Mouse (Mus musculus): ENCODE measurements around the gene Gsdma2. TPM values are rescaled to one million over a fixed set of nuclear protein-coding genes. Genes with fewer than 3 reads are reported as not detected.
A peak's percentile ranks its signal among the peaks of the same experiment; 100 is the strongest.

The Gsdma2 gene
- total RNA-seq, 1 experiment, result not detected

DNA sequence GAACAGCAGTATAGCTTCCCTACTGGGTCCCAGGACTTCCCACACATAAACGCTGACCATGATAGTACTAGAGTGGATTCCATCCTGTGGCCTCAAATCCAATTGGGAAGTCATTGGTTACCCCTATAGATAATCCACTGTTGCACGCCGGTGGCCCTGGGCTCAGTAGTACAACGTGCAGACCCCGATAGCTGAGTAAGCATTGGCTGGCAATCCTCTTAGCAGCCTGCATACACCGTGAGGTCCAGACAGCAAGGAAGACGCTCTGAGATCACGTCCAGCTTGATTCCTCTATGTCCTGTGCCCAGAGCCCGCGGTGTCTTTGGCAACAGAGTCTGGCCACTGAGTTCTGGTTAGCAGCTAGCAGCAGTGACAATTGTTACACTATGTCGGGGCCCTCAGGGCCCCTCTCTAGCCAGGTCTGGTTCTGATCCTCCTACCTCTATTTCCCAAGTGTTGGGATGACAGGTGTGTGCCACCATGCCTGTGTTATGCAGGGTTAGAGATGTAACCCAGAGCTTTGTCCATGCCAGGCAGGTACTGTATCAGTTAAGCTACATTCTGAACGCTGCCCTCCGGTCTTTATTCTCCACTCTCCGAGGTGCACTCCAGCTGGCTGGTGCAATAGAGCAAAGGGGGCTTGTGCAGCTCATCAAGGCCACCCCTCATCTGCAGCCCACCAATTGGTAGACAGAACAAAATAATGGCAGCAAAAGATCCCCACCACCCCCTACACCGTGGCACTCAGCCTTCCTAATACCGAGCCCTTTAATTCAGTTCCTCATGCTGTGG, 52.5 kb downstream of the Gsdma2 start:
- H3K36me3 ChIP-seq (ENCODE audit: control insufficient read depth, insufficient read depth, low read length, poor library complexity, severe bottlenecking), result peaks cover 18% of the 10 kb centered on the region
- DNase-seq (ENCODE audit: low read depth, low spot score), result no peak
- H3K9ac ChIP-seq (ENCODE audit: insufficient read depth, low read depth, low read length, poor library complexity, severe bottlenecking), result no peak overlapping the region
- H3K27ac ChIP-seq (ENCODE audit: insufficient read depth, low read depth, low read length, poor library complexity, severe bottlenecking), result no peak overlapping the region
- no peaks in the 10 kb centered on the region for H3K9me3 ChIP-seq (ENCODE audit: control insufficient read depth, insufficient read depth, low read depth, low read length)
- H3K4me1 ChIP-seq (ENCODE audit: control insufficient read depth in 2 of 2, insufficient read depth in 2 of 2, low read length in 2 of 2, poor library complexity in 1 of 2), result peaks cover 2 to 8% of the 10 kb centered on the region in 2 experiments; a peak in 1 of 4 replicates
- TF ChIP-seq HCFC1 (IDR thresholded peaks at IDR 0.05; ENCODE audit: borderline replicate concordance, insufficient read depth, low read length), result no peak
- TF ChIP-seq CHD2 (IDR thresholded peaks at IDR 0.05; ENCODE audit: low read depth, low read length), result no peak
- no peak for TF ChIP-seq MAFK (IDR thresholded peaks at IDR 0.05; ENCODE audit: insufficient read depth, low read depth, low read length)
- no peak for TF ChIP-seq ZNF384 (IDR thresholded peaks at IDR 0.05; ENCODE audit: low read depth, low read length)
- TF ChIP-seq ZC3H11A (IDR thresholded peaks at IDR 0.05; ENCODE audit: borderline replicate concordance, low read depth, low read length), result no peak
- H3K4me3 ChIP-seq (ENCODE audit: insufficient read depth in 1 of 2, low read depth in 1 of 2, low read length in 2 of 2, poor library complexity in 1 of 2, severe bottlenecking in 1 of 2), result no peak overlapping the region
- in situ Hi-C loops (cut with MboI; ENCODE audit: low sequenced_read_pairs in 2 of 2, unreplicated experiment in 2 of 2), result no loop called here

DNA sequence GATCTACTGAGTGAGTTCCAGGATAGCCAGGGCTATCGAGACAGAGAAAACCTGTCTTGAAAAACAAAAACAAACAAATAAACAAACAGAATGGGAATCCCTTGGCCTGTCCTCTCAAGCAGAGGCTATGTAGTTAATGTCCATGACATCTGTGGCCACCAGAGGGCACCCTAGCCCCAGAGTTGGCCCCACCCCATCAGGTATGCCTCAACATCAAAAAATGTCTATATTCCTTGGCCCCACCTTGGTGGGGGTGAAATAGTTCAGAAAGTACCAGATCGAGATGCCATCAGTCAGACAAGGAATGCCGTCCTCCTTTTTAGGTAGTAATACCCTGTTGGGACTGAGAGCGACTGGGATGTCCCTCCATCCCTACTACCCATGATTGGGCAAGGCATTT, 53.4 kb downstream of the Gsdma2 start:
- no peak for TF ChIP-seq CHD2 (IDR thresholded peaks at IDR 0.05; ENCODE audit: low read depth, low read length)
- TF ChIP-seq ZC3H11A (IDR thresholded peaks at IDR 0.05; ENCODE audit: borderline replicate concordance, low read depth, low read length), result peak; percentile 44; the same call in 1 of the 2 replicates
- no peak for TF ChIP-seq HCFC1 (IDR thresholded peaks at IDR 0.05; ENCODE audit: borderline replicate concordance, insufficient read depth, low read length)
- peaks cover 14% of the 10 kb centered on the region for H3K36me3 ChIP-seq (ENCODE audit: control insufficient read depth, insufficient read depth, low read length, poor library complexity, severe bottlenecking)
- in situ Hi-C loops (cut with MboI; ENCODE audit: low sequenced_read_pairs in 2 of 2, unreplicated experiment in 2 of 2), result no loop called here
- H3K4me3 ChIP-seq (ENCODE audit: insufficient read depth in 1 of 2, low read depth in 1 of 2, low read length in 2 of 2, poor library complexity in 1 of 2, severe bottlenecking in 1 of 2), result no peak overlapping the region
- H3K4me1 ChIP-seq (ENCODE audit: control insufficient read depth in 2 of 2, insufficient read depth in 2 of 2, low read length in 2 of 2, poor library complexity in 1 of 2), result peaks cover 2 to 8% of the 10 kb centered on the region in 2 experiments; a peak in 1 of 4 replicates
- H3K9me3 ChIP-seq (ENCODE audit: control insufficient read depth, insufficient read depth, low read depth, low read length), result no peaks in the 10 kb centered on the region
- H3K27ac ChIP-seq (ENCODE audit: insufficient read depth, low read depth, low read length, poor library complexity, severe bottlenecking), result no peak overlapping the region
- no peak overlapping the region for H3K9ac ChIP-seq (ENCODE audit: insufficient read depth, low read depth, low read length, poor library complexity, severe bottlenecking)
- peak; percentile 54 for DNase-seq (ENCODE audit: low read depth, low spot score)

DNA sequence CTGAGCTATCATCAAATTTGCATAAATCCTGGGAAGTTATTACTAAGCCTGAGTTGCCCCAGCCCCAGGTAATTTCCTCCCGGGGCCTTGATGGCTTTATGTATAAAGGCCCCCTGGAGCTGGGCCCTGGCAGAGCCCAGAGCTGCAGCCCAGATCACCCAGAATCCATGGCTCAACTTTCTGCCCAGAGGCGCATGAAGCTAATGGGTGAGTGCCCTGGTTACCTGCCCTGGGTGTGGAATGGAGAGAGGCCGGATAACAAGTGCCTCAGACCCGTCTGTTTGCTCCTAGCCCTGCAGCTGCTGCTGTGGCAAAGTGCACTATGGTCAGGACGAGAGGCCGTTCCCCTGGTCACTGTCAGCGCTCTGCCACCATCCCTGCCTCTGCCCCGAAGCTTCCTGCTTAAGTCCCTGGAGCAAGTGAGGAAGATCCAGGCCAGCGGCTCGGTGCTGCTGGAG, 54.7 kb downstream of the Gsdma2 start, which contains the start of gene Csf3:
Csf3 (plus strand) TSS at position 51 of the 458 bp plus-strand sequence.
- H3K27ac ChIP-seq (ENCODE audit: insufficient read depth, low read depth, low read length, poor library complexity, severe bottlenecking), result no peak within 1 kb of the TSS
- in situ Hi-C loops (cut with MboI; ENCODE audit: low sequenced_read_pairs in 2 of 2, unreplicated experiment in 2 of 2), result no loop called here
- no peak for DNase-seq (ENCODE audit: low read depth, low spot score)
- H3K9ac ChIP-seq (ENCODE audit: insufficient read depth, low read depth, low read length, poor library complexity, severe bottlenecking), result no peak within 1 kb of the TSS
- peaks cover 0 to 6% of the 10 kb centered on the region in 2 experiments; a peak in 1 of 4 replicates for H3K4me1 ChIP-seq (ENCODE audit: control insufficient read depth in 2 of 2, insufficient read depth in 2 of 2, low read length in 2 of 2, poor library complexity in 1 of 2)
- no peaks in the 10 kb centered on the region for H3K9me3 ChIP-seq (ENCODE audit: control insufficient read depth, insufficient read depth, low read depth, low read length)
- no peak within 1 kb of the TSS for H3K4me3 ChIP-seq (ENCODE audit: insufficient read depth in 1 of 2, low read depth in 1 of 2, low read length in 2 of 2, poor library complexity in 1 of 2, severe bottlenecking in 1 of 2)
- no peak for TF ChIP-seq MAFK (IDR thresholded peaks at IDR 0.05; ENCODE audit: insufficient read depth, low read depth, low read length)
- TF ChIP-seq HCFC1 (IDR thresholded peaks at IDR 0.05; ENCODE audit: borderline replicate concordance, insufficient read depth, low read length), result no peak
- TF ChIP-seq ZC3H11A (IDR thresholded peaks at IDR 0.05; ENCODE audit: borderline replicate concordance, low read depth, low read length), result no peak
- no peak for TF ChIP-seq ZNF384 (IDR thresholded peaks at IDR 0.05; ENCODE audit: low read depth, low read length)
- no peak for TF ChIP-seq CHD2 (IDR thresholded peaks at IDR 0.05; ENCODE audit: low read depth, low read length)
- H3K36me3 ChIP-seq (ENCODE audit: control insufficient read depth, insufficient read depth, low read length, poor library complexity, severe bottlenecking), result peaks cover 17% of the 10 kb centered on the region

DNA sequence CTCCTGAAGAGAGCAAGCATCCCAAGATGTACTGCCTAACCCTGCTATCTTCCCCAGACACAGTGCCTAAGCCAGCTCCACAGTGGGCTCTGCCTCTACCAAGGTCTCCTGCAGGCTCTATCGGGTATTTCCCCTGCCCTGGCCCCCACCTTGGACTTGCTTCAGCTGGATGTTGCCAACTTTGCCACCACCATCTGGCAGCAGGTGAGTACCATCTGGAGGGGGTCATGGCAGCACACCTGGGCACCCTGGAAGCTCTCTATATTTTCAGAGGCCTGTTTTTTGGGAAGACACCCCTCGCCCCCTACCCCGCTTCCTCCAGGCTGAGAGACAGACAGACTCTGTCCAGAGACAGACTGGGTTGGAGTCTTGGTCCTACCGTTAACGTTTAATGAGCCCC, 55.8 kb downstream of the Gsdma2 start:
- TF ChIP-seq MAFK (IDR thresholded peaks at IDR 0.05; ENCODE audit: insufficient read depth, low read depth, low read length), result no peak
- TF ChIP-seq ZNF384 (IDR thresholded peaks at IDR 0.05; ENCODE audit: low read depth, low read length), result no peak
- no peak for TF ChIP-seq ZC3H11A (IDR thresholded peaks at IDR 0.05; ENCODE audit: borderline replicate concordance, low read depth, low read length)
- no peak for TF ChIP-seq HCFC1 (IDR thresholded peaks at IDR 0.05; ENCODE audit: borderline replicate concordance, insufficient read depth, low read length)
- TF ChIP-seq CHD2 (IDR thresholded peaks at IDR 0.05; ENCODE audit: low read depth, low read length), result no peak
- Histone ChIP-seq H3K4me3 (ENCODE audit: insufficient read depth in 1 of 2, low read depth in 1 of 2, low read length in 2 of 2, poor library complexity in 1 of 2, severe bottlenecking in 1 of 2) (no peak overlapping the region), H3K4me1 (ENCODE audit: control insufficient read depth in 2 of 2, insufficient read depth in 2 of 2, low read length in 2 of 2, poor library complexity in 1 of 2) (peaks cover 0 to 6% of the 10 kb centered on the region in 2 experiments; a peak in 1 of 4 replicates), H3K27ac (ENCODE audit: insufficient read depth, low read depth, low read length, poor library complexity, severe bottlenecking) (no peak overlapping the region), H3K9ac (ENCODE audit: insufficient read depth, low read depth, low read length, poor library complexity, severe bottlenecking) (no peak overlapping the region), H3K9me3 (ENCODE audit: control insufficient read depth, insufficient read depth, low read depth, low read length) (no peaks in the 10 kb centered on the region), H3K36me3 (ENCODE audit: control insufficient read depth, insufficient read depth, low read length, poor library complexity, severe bottlenecking) (peaks cover 24% of the 10 kb centered on the region)
- DNase-seq (ENCODE audit: low read depth, low spot score), result no peak
- in situ Hi-C loops (cut with MboI; ENCODE audit: low sequenced_read_pairs in 2 of 2, unreplicated experiment in 2 of 2), result no loop called here
